Mouse (Mus musculus) kidney, postnatal 0 days (tissue): ENCODE measurements around the gene Sp6. TPM values are rescaled to one million over a fixed set of nuclear protein-coding genes. Genes with fewer than 3 reads are reported as not detected.

Source experiments
- ATAC-seq: fragments of 200-750 bp; cut with Nextera tagmentation; replicated peaks from 2 replicates; pipeline ENCODE4 v1.8.0; 2017; ENCODE audit warnings: low read depth, moderate number of reproducible peaks, moderate TSS enrichment, moderate library complexity; ENCODE audit not compliant: low FRiP score
- DNase-seq: peaks from one replicate; pipeline ENCODE4 v3.0.0-alpha.2; 2016; ENCODE audit warnings: low spot score
- H3K27ac ChIP-seq: fragments of 300-500 bp; sonication (generic); 2 replicates; pipeline ENCODE4 v1.5.1; 2014; ENCODE audit warnings: mild to moderate bottlenecking
- H3K27me3 ChIP-seq: fragments of 300-500 bp; sonication (generic); 2 replicates; pipeline ENCODE4 v1.6.1; 2014; ENCODE audit warnings: low read length, mixed read lengths; ENCODE audit not compliant: insufficient read depth
- H3K36me3 ChIP-seq: fragments of 300-500 bp; sonication (generic); 2 replicates; pipeline ENCODE4 v1.6.1; 2014; ENCODE audit warnings: low read length, mixed read lengths; ENCODE audit not compliant: insufficient read depth
- H3K4me1 ChIP-seq: fragments of 300-500 bp; sonication (generic); replicated peaks from 2 replicates; pipeline ENCODE4 v1.6.1; 2014; ENCODE audit warnings: antibody characterized with exemption, low read length, mixed read lengths; ENCODE audit not compliant: insufficient read depth
- H3K4me2 ChIP-seq: fragments of 300-500 bp; sonication (generic); 2 replicates; pipeline ENCODE4 v1.6.1; 2014; ENCODE audit warnings: mild to moderate bottlenecking, low read length, moderate library complexity, mixed read lengths
- H3K4me3 ChIP-seq: fragments of 300-500 bp; sonication (generic); replicated peaks from 2 replicates; pipeline ENCODE4 v1.5.1; 2014; ENCODE audit warnings: low read depth, low read length
- H3K9ac ChIP-seq: fragments of 300-500 bp; sonication (generic); 2 replicates; pipeline ENCODE4 v1.6.1; 2014; ENCODE audit warnings: low read depth, low read length
- H3K9me3 ChIP-seq: fragments of 300-500 bp; sonication (generic); replicated peaks from 2 replicates; pipeline ENCODE4 v1.6.1; 2016; ENCODE audit warnings: low read length, inconsistent platforms, mixed read lengths
- CTCF ChIP-seq: IDR thresholded peaks from 2 replicates; pipeline ENCODE4 v1.5.1; 2016; ENCODE audit warnings: antibody characterized with exemption, low read depth, mild to moderate bottlenecking, moderate library complexity
- WGBS: fragments of 180-500 bp; shearing (Covaris S2); extraction: QIAGEN DNeasy Blood & Tissue Kit; methylation state at CpG from one replicate; pipeline ENCODE4 v1.1.7; 2014; 5-methylcytosine and 5-hydroxymethylcytosine counted together
- polyA plus RNA-seq: library from polyadenylated mRNA; unstranded; fragments of >200 nt; fragmentation: Nextera tagmentation; extraction: Ambion mirVana; gene quantifications from 2 replicates; pipeline ENCODE4 v1.2.1, GENCODE M21; 2015

Gene Sp6
- polyA plus RNA-seq, 1 experiment from 2014 or later: 2.0 TPM

DNA sequence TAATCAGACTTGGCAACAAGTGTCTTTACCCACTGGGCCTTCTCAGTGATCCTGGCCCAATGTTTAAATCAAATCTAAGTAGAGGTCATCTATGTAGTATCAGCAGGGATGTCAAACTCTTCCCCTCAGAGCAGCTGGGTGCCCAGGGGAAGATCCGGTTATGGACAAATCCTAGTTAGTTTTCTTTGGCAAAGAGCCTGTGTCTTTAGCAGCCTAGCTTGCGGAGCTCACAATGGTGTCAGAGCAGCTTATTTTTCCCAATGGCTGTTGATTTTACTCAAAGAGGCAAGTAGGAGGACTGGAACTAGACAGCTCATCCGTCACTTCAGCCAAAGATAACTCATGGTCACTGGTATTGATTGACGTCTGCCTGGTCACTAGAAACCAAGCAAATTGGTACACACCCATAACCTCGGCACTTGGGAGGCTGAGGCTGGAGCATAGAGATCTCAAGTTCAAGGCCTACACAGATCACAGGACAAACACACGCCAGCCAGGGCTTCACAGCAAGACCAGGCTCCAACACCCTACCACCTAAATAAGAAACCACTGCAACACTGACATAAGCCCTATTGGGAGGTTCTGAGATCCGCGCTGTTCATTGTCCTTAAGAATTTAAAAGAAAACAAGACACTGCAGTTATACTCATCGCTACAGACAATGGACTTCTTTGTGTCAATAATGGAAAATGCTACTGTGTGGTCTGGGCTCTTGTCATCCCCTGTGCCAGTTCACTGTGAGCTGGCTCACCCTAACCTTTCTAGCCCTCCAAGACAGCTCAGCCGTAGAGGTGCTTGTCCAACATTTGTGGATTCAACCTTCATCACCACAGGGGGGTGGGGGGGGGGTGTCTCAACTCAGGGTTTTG lies 37.4 kb upstream of the Sp6 start:
- TF ChIP-seq CTCF: no peak
- no peak for DNase-seq
- peak overlapping the region; percentile 94; the same call in 1 of the 2 replicates for H3K27ac ChIP-seq
- peak overlapping the region; percentile 81; the same call in 1 of the 2 replicates for H3K9ac ChIP-seq
- no peaks in the 10 kb centered on the region for H3K9me3 ChIP-seq
- no peak for ATAC-seq
- H3K27me3 ChIP-seq: no peaks in the 10 kb centered on the region
- H3K4me2 ChIP-seq: peak overlapping the region; percentile 66
- no peaks in the 10 kb centered on the region for H3K36me3 ChIP-seq
- H3K4me3 ChIP-seq: 0 out of 2 replicates have a peak overlapping the region, but pooled peaks have one; percentile 70
- 73% methylated on average over 10 of the region's 10 CpGs for WGBS
- peaks cover 14% of the 10 kb centered on the region; the same call in 1 of the 2 replicates for H3K4me1 ChIP-seq

DNA sequence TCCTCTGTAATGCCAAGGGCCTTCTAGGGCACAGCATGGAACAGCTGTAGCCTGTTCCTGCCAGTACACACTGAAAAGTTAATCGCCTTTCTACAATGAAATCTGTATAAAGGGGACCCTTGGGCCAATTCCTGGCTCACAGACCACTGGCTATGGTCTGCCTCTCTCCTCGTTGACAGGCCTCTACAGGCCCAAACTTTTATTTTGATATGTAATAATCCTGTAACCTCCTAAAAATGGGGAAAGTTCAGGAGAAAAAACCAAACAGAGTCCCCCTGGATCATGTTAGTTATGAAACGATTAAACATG lies 36.9 kb upstream of the Sp6 start:
- Histone ChIP-seq H3K9me3 (no peaks in the 10 kb centered on the region), H3K27ac (peak overlapping the region; percentile 94), H3K4me3 (peak overlapping the region; percentile 70), H3K27me3 (no peaks in the 10 kb centered on the region), H3K9ac (peak overlapping the region; percentile 81), H3K4me2 (peak overlapping the region; percentile 66), H3K36me3 (no peaks in the 10 kb centered on the region), H3K4me1 (peaks cover 14% of the 10 kb centered on the region; the same call in 1 of the 2 replicates)
- WGBS: 50% methylated on average over 3 of the region's 3 CpGs
- no peak for ATAC-seq
- DNase-seq: no peak
- no peak for TF ChIP-seq CTCF

DNA sequence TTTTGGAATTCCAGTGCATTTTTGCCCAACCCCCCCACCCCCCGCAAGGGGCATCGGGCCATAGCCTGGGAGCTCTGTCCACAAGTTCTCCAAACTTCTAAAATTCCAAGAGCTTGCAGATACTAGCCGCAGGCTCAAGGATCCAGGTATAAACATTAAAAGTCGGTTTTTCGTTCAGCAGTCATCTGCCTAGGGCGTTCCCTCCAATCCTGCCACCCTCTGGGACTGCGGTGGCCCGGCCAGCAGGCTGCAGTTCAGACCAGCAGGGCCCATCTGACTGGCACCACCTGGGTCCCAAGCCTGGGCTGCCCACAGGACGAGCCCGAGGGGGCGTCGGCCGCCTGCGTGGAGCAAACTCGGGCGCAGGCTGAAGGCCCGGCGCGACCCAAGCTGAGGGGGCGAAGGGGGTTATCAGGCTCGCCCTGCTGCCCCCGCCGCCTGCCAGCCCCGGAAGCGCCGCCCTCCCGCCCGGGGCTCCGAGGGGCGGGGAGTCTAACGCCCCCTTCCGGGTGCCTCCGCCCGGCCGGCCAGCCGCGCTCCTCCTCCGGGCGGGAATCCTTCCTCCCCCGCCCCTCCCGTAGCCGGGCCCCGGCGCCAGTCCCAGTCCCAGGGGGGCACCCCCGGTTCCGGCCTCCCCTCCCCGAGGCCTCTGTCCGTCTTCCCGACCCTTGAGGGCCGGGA lies 36.1 kb upstream of the Sp6 start:
- no peaks in the 10 kb centered on the region for H3K9me3 ChIP-seq
- H3K4me2 ChIP-seq: peak overlapping the region; percentile 66
- no peaks in the 10 kb centered on the region for H3K27me3 ChIP-seq
- peak overlapping the region; percentile 81 for H3K9ac ChIP-seq
- peaks cover 14% of the 10 kb centered on the region; the same call in 1 of the 2 replicates for H3K4me1 ChIP-seq
- H3K27ac ChIP-seq: peak overlapping the region; percentile 94
- WGBS: under 1% methylated on average over 44 of the region's 50 CpGs
- peak overlapping the region; percentile 70 for H3K4me3 ChIP-seq
- no peak; the same call in 1 of the 2 replicates for TF ChIP-seq CTCF
- DNase-seq (peak; percentile 91), ATAC-seq (peak; percentile 70)
- H3K36me3 ChIP-seq: no peaks in the 10 kb centered on the region

DNA sequence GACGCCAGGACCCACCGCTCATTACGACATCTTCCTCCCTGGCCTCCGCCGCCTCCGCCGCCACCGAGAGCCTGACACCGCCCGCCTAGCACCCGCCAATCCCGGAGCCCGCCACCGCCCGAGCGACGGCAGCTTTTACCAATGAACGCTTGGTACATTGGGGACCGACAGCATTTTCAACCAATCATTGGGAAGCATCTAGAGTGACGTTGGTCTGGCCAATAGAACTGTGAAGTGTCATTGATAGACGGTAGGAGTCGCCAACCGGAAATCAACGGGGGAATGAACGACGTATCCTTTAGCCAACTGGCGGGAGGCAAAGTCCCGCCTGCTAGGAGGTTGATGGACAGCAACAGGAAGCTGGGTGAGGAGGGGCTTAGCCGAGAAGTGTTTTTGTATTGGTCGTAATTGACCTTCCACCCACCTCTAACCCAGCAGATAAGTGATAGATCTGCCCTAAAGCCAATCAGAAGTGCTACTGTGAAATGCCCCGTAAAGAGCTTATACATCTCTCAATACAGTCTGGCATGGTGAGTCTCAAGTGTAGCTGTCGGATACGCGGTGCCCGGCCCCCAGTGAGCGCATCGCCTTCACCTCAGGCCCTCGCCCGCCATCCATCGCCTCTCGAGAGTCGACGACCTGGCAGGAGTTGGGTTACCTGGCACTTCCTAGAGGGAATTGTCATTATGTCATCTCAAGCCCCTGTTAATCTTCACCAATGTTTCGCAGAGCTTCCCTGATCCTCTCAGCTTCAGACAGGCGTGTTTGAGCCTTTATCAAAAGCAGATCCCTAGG lies 35.4 kb upstream of the Sp6 start:
- Histone ChIP-seq H3K27me3 (no peaks in the 10 kb centered on the region), H3K9ac (peak overlapping the region; percentile 81), H3K36me3 (no peaks in the 10 kb centered on the region), H3K4me1 (peaks cover 14% of the 10 kb centered on the region; the same call in 1 of the 2 replicates), H3K9me3 (no peaks in the 10 kb centered on the region), H3K4me3 (peak overlapping the region; percentile 70), H3K4me2 (peak overlapping the region; percentile 84), H3K27ac (peak overlapping the region; percentile 94)
- DNase-seq (peak; percentile 100), ATAC-seq (peak; percentile 95)
- TF ChIP-seq CTCF: no peak
- under 1% methylated on average over 45 of the region's 45 CpGs for WGBS

DNA sequence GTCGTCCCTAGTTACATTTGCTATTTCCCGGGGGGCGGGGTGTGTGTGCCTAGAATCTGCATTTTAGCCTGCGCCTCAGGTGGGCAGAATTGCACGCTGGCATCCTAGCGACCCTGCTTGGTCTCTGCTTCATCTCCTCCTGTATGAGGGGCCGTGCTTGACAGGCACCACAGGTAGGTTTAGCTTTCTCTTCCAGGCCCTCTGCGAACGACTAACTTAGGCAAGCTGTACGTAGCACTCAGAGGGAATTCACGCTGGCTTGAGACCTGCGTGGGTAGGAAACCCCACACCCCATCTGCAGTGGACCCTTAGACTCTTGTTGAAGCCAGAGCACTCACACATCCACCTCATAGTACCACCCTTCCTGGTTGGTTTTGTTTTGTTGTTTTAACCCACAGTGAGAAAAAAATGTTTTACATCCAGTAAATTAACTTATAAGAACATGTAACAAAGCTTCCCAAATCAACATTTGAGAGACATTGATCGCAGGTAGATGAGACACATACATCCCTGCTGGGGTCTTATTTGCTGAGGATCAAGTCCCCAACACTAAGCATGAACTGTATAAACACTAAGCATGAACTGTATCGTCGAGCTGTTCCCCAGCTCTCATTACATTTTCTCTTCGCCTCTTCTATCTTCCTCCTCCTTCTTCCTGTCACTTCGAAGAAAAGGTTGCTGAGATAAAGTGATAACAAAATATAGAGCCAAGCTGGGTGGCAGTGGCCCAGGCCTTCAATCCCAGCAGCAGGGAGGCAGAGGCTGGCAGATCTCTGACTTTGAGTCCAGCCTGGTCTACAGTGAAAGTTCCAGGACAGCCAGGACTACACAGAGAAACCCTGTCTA lies 34.6 kb upstream of the Sp6 start:
- TF ChIP-seq CTCF: no peak
- H3K27me3 ChIP-seq: no peaks in the 10 kb centered on the region

More for the DNA sequence above, 34.6 kb upstream of the Sp6 start:
- H3K27ac ChIP-seq: peak overlapping the region; percentile 82
- peaks cover 14% of the 10 kb centered on the region; the same call in 1 of the 2 replicates for H3K4me1 ChIP-seq
- WGBS: 27% methylated on average over 17 of the region's 17 CpGs
- DNase-seq (no peak), ATAC-seq (no peak)
- no peaks in the 10 kb centered on the region for H3K9me3 ChIP-seq
- no peaks in the 10 kb centered on the region for H3K36me3 ChIP-seq
- peak overlapping the region; percentile 84 for H3K4me2 ChIP-seq
- peak overlapping the region; percentile 65 for H3K9ac ChIP-seq
- H3K4me3 ChIP-seq: peak overlapping the region; percentile 70
